Mouse (Mus musculus) left cerebral cortex, postnatal 25 days (tissue): ENCODE measurements around the gene Cryaa. TPM values are rescaled to one million over a fixed set of nuclear protein-coding genes. Genes with fewer than 3 reads are reported as not detected.

Source experiments
- DNase-seq, 2 experiments: peaks; one replicate each; pipeline ENCODE4 v3.0.0; 2022; ENCODE audit warnings: low spot score in 2 of 2, mixed read lengths in 1 of 2
- intact Hi-C: fragments of 180-260 bp; cut with DNase I; formaldehyde crosslinking; loops from one replicate; pipeline ENCODE4 v1.15.1; 2025
- total RNA-seq, 2 experiments: library from RNA; stranded (reverse); gene quantifications; 2 replicates each; pipeline ENCODE4 v1.2.3; 2021

Cryaa gene
- total RNA-seq, 2 experiments from 2014 or later = not detected

DNA sequence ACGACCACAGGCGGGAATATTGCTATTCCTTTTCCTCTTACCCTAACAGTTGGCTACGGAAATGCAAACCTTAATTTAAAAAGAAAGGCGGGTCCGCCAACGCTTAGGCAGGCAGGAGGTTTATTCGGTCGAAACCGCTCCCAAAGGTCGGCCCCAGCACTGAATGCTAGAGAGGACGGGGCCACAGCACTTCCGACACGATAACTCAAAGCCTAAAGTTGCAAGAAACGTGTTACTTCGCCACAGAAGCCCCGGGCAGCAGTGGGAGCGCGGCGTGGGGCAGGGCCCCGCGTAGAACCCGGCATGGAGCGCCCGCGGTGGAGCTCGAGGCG, 19.5 kb upstream of the Cryaa start:
- intact Hi-C loops = loop anchor here (2.0 to 5.0 kb wide), 2 partner anchors 93 to 146 kb away; partner anchors contain the start of gene Pknox1
- no peak for DNase-seq

DNA sequence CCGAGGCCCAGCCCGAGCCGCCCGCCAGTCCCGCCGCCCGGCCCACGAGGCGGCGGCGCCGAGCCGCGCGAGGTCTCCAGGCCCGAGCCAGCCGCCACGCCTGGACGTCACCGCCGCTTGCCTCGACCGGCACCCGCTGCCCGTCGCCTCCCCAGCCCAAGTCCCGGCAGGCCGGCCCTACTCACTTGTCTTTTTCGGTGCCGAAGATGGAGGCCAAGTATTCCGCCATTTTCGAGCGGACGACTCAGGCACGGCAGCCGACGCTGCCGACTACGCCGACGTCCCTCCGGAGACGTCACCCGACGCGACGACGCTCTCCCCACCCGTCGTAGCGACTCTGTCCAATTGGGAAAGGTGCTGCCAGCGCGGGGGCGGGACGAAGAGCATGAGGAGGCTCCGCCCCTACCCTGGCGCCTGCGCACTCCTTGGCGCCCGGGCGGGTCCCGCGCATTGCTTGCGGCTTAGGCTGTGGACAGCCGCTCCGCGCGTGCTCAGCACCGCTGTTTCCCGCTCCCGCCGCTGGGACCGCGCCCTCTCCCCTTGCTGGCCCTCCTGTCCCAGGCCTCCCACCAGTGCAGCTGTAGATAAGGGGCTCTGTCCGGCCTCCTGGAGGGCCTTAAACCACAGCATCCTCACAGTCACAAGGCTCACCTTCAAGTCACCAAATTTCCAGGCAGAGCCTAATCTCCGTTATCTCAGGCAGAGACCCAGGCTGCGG, 19.0 kb upstream of the Cryaa start, which contains the start of gene U2af1:
Gene U2af1 (minus strand): TSS at position 425 of the 718 bp plus-strand sequence.
- DNase-seq = peak; percentile 99
- intact Hi-C loops = loop anchor here (2.0 to 5.0 kb wide), 2 partner anchors 94 to 146 kb away; partner anchors contain the start of gene Pknox1

DNA sequence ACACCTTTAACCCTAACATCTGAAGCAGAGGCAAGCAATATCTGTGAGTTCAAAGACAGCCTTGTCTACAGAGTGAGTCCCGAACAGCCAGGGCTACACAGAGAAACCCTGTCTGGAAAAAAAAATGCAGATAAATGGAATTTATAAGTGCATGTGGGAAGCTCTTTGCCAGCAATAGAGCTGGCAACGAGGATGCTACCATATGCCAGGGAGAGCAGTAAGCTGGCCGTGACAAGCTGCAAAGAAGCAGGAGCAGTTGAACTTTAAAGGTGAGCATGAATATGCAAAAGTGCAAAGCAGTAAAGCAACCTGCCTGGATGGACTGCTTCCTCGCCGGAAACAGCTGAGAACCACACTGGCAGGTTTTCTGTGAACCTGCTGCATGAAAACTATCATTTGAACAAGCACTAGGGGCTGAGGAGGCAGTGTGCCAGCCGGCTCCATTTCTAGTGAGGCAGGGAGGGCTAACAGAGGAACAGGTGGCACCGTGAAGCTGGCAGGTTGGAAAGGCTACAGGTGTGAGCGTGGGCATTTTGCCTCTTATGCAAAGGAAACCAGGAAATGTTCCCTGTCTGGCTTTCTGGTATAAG, 16.9 kb upstream of the Cryaa start:
- DNase-seq = peak; percentile 71 to 85
- intact Hi-C loops = loop anchor here (10.0 kb wide), 1 partner anchor 326 kb away; no protein-coding TSS in a partner anchor

DNA sequence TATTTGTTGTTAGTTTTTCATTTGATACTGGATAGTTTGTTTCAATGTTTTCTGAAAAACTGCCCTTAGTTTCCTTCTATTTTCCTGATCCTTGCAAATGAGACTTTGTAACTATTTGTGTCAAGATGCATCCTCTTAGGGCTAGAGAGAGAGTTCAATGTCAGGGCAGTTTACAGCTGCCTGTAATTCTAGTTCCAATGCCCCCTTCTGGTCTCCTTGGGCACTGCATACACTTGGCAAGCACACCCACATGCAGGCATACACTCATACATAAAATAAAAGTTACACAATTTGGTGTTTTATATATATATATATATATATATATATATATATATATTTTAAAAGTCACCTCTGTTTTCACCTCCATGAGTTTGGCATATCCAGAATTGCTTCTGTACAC, 14.8 kb upstream of the Cryaa start:
- intact Hi-C loops = loop anchor here (10.0 kb wide), 1 partner anchor 328 kb away; no protein-coding TSS in a partner anchor
- DNase-seq = no peak

DNA sequence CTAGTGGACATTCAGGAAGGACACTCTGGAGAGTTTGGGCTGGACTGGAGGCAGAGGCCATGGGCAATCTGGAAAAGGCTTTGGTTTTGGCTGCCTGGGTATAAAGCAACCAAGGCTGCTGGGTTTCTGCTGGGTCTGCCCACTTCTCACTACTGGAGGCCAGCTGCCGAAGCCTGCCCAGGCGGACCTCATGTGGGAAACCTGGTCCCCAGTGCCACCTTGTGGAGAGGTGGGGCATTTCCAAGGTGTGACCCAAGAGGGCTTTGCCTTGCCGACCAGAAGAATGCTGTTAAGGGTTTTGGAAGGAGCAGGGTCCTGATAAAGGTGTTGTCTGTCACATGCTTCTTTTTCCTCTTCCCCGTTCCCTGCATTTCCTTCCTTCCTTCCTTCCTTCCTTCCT, 12.8 kb upstream of the Cryaa start:
- peak; percentile 74 to 78 for DNase-seq
- intact Hi-C loops = loop anchor here (2.0 to 10.0 kb wide), 2 partner anchors 138 to 330 kb away; no protein-coding TSS in a partner anchor

DNA sequence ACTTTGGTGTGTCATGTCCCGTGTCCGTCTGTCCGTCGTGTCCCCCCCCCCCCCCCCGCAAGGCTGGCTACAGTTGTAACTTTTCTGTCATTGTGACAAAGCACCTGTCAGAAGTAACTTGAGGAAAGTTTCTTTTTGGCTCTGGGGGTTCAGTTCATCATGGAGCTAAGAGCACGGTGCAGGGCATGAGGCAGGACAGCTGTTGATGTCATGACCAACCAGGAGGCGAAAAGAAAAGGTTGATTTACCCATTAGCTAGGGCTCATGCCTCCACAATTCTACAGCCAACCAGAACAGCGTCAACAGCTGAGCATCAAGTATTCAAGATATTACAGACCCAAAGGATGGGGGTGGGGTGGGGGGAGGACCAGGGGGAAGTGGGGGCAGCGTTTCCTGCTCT, 9.3 kb upstream of the Cryaa start:
- intact Hi-C loops = loop anchor here (10.0 kb wide), 1 partner anchor 334 kb away; no protein-coding TSS in a partner anchor

DNA sequence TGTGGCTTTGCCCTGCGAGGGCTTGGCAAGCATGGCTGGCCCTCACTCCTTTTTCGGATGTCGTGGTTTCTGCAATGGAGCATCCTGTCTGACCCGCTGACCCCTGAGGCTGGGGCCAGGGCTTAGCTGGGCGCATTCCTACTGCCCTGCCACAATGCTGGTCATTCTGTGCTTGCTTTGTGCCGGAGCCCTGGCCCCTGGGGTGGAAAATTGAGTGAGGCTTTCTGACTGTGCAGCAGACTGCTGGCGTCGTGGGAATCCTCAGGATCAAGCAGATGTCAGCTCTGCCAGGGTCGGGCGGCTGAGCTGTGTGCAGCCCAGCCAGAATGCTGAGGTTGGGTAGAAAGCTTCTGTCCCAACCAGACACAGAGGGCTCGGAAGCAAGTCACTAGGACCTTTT, 7.4 kb upstream of the Cryaa start:
- DNase-seq = no peak
- intact Hi-C loops = no loop called here

More for the DNA sequence above, 9.3 kb upstream of the Cryaa start:
- no peak for DNase-seq

DNA sequence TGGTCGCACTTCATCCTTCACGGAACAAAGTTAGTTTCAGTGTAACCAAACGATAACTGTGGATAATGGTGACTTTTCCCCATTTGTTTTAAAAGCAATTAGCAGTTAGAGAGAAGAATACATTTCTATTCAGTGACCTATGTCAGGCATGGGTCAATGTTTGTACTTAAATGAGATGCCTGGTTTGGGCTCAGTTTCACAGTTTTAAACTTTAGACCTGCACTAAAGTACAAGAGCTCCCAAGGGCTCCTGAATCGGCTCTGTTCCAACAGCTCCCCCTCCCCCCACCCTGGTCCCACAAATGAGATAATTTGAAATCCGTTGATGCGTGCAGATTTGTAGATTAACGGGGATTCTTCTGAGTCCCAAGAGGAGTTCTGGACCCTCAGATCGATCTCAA, 5.9 kb upstream of the Cryaa start:
- intact Hi-C loops = no loop called here
- DNase-seq = no peak

DNA sequence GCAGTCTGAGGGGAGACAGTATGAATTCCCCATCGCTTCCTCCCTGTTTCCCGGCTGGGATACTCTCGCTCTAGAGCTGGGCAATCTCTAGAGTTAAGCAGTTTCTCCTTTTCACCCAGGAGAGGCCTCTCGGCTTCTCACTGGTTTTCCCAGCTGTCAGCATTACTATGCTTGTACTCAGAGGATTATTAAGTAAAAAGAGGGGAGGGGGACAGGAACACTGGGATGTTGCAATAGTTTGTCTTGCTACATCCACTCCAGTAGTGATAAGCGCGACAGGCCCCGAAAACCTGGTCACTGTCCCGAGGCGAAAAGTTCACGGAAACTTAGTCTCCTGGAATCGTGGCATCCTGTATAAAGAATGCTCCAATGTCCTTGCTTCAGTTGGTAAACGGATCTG, 5.3 kb upstream of the Cryaa start:
- intact Hi-C loops = no loop called here
- DNase-seq = no peak

DNA sequence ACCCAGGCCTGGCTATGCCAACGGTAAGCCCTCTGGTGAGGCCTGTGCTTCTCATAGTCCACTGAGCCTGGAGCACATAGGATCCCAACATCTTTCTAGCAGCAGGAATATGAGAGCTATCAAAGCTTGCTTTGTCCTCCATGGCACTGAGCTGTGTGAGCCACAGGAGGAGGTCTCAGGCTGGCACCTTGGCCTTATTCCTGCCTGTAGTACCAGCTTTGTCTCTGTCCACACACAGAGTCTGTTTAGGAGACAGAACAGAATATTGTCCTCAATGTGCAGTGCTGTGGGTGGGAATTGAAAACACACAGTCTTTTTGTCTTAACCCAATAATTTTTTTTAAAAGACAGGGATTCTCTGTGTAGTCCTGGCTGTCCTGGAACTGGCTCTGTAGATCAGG, 3.2 kb upstream of the Cryaa start:
- intact Hi-C loops = no loop called here
- DNase-seq = peak in 1 of 2 experiments; percentile 23

DNA sequence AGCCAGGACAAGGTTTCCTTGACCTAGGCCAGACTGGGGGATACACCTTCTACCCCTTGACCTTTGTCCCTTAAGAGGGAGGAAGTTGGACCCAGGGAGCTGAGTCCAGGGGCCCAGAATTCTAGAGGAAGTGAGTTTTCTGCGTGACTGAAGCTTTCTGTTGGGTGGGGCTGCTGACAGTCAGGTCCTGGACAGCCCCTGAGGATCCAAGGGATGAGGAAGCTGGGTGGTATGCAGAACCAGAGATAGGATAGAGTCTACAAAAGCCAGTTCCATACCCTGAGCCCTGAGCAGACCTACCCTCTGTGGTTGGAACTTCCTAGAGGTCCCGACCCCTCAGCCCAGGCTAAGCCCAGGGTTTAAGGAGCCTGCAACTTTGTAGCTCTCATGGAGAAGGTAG, 2.8 kb downstream of the Cryaa start:
- intact Hi-C loops = no loop called here
- no peak for DNase-seq

DNA sequence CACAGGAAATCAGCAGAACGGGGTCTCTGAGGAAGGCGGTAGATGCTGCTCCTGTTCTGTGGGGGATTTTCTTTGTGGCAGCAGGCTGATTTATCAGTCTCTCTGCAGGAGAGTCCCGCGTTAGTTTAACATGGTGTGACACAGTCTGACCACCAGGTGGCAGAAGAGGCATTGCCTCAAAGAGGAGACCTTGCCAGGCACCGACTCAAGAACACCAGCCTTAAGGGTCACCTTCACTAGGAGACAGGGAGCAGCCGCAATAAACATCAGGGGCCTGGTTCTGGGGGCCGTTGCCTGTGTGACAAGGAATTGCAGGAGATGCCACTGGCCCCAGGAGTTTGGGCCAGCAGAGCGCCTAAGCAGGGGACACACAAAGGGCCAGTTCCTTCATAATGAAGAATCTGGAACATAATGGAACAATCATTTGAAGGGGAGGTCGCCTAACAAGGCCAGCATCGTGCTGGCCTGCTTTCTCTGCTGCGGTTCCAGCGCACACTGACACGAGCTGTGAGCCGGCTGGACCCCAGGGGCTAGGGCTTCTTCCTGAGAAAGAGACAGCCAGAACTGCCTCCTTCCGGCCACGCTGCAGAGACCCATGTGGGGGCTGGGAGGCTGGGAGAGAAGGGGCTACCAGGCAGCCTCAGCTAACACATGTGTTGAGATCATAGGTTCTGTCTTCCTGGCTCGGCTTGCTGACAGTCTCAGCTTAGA, 8.1 kb downstream of the Cryaa start:
- DNase-seq = peak; percentile 86 to 87

DNA sequence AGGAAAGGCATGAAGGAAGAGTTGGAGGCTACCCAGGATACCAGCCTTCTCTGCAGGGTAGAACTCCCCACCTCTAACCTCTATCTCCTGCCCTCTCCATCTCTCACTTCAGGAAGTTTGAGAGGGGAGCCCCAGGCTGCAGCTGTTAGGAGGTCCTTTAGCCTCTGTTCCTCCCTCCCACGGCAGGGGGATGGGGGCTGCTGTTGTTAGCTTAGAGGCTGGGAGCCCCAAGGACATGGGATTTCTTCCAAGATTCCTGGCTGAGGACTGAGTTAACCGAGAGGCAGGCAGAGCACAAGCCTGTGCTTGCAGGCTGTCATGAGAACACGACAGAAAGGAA, 8.6 kb downstream of the Cryaa start:
- intact Hi-C loops = loop anchor here (5.0 kb wide), 1 partner anchor 151 kb away; no protein-coding TSS in a partner anchor
- DNase-seq = no peak

More for the DNA sequence above, 8.1 kb downstream of the Cryaa start:
- intact Hi-C loops = loop anchor here (1.0 to 5.0 kb wide), 4 partner anchors 152 to 387 kb away; no protein-coding TSS in a partner anchor

DNA sequence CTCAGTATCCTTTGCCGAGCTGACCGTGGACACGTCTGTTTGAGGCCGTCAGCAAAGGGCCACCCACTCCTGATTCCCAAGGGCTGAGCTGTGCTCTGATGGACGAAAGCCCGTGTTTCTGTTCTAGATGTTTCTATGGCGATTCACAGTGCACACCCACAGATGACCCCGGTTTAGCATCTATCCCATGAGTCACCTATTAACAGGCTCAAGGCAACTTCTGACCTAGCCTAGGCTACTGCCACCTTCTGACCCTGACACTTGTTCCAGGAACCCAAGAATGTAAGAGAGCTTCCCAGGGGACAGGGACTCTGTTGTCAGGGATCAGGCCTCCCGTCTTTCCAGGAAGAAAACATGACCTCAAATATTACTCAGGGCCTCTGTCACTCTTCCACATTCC, 10.5 kb downstream of the Cryaa start:
- intact Hi-C loops = loop anchor here (5.0 kb wide), 1 partner anchor 149 kb away; no protein-coding TSS in a partner anchor
- no peak for DNase-seq

DNA sequence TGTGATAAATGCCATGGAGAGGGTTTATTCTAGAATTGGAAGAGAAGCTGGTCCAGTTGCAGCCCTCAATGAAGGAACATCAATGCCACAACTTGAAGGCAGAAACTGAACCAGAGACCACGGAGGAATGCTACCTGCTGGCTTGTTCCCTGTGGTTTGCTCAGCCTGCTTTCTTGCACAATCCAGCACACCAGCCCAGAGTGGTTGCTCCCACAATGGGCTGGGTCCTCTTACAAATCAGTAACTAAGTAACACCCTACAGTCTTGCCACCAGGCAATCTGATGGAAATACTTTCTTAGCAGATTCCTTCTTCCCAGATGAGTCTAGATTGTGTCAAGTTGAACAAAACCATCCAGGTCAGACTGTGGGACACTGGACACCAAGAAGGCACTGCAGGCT, 12.0 kb downstream of the Cryaa start:
- intact Hi-C loops = loop anchor here (5.0 kb wide), 2 partner anchors 63 to 148 kb away; no protein-coding TSS in a partner anchor

DNA sequence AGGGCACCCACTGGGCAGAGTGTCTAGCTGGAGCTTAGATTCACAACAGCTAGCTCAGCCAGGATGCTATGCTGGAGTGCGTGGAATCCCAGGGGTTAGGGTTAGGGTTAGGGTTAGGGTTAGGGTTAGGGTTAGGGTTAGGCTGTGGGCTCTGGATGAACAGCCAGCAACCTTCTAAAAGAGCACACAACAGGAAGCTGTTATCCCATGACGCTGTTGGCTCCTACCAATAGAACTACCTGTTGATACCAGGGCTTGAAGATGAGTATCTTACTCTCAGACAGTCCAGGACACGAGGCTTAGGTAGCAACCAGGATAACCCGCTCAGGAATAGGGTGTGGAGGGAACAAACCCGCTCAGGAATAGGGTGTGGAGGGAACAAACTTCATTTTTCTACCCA, 15.3 kb downstream of the Cryaa start:
- intact Hi-C loops = loop anchor here (2.0 to 5.0 kb wide), 2 partner anchors 59 to 164 kb away; no protein-coding TSS in a partner anchor
- DNase-seq = no peak

More for the DNA sequence above, 12.0 kb downstream of the Cryaa start:
- DNase-seq = no peak

DNA sequence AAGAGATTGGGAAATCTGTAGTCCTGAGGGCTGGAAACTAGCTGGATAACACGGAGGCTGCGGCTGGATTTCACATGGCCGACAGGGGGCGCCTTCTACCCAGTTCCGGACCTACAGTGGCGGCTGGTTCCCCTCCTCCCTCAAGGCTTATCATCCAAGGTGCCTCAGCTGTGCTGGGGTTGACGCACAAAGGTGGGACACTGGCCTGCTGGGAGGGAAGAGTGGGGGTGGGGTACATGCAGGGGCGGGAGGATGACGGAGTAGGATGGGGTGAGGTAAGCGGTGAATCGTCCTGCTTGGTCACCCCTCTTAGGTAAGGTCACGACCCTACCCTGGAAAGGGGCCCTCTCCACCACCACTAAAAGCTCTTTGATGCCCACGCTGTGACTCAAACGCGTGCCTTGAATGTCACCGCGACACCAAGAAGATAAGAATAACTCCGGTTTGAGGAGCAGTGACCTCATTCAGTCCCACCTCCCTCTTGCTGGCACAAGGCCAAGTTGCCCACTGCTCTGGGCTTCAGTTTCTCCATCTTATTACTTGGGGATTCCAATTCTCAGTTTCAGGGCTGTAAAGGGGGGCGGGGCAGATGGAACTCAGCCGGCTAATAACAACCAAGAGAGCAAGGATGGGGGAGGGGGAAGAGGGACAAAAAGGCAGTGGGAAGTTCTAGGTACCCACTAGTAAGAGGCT, 15.9 kb downstream of the Cryaa start:
- intact Hi-C loops = loop anchor here (2.0 to 5.0 kb wide), 2 partner anchors 59 to 163 kb away; no protein-coding TSS in a partner anchor
- DNase-seq = peak; percentile 68 to 76

DNA sequence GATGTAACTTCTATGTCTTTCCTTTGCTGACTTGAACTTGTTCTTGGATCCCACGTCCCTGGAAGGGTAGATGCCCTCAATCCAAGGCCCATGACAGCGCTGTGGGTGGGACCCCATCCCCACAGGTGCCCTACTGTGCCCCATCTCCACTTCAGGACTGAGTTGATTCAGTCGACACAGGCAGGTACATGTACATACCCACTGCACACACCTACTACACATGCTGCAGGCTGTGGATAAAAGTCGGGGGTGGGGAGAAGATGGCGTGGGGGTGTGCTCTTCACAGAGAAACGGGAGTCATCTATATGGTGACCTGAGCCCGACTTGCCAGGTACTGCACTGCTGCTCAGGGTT, 16.4 kb downstream of the Cryaa start:
- DNase-seq = no peak
- intact Hi-C loops = loop anchor here (5.0 kb wide), 1 partner anchor 58 kb away; no protein-coding TSS in a partner anchor

DNA sequence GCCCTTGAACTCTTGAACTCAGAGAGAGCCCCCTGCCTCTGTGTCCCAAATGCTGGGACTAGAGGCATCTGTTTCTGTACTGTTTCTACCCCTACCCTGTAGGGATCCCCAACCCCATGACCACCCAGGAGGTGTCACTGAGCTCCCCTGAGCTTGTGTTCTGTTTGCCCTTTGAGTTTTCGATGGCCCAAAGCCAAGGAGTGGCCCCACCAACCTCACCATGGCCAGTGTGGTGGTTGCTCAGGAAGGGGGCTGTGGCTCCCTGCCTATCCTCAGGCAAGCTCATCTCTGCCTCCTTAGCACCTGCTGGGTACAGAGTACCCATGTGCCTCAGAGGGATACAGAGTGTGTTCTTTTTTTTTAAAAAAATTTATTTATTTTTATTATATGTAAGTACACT, 17.3 kb downstream of the Cryaa start:
- intact Hi-C loops = loop anchor here (5.0 kb wide), 1 partner anchor 57 kb away; no protein-coding TSS in a partner anchor
- DNase-seq = no peak
